Mouse (Mus musculus): ENCODE data around the gene Tmem174.

The Tmem174 gene

GRCm38 (mm10) chr13:98632306-98632942, 4.8 kb downstream of the Tmem174 start:
- no peak for DNase-seq (ENCODE audit: low spot score)

- DNase-seq (ENCODE audit: low spot score) = no peak
Observed at GRCm38 (mm10) chr13:98631105-98631838, 5.9 kb downstream of the Tmem174 start.

GRCm38 (mm10) chr13:98626736-98627135, 10.5 kb downstream of the Tmem174 start:
- no peak for DNase-seq (ENCODE audit: low spot score)

- no peak for DNase-seq (ENCODE audit: low spot score)
Observed at GRCm38 (mm10) chr13:98624506-98624905, 12.7 kb downstream of the Tmem174 start.

GRCm38 (mm10) chr13:98622881-98623549, 14.2 kb downstream of the Tmem174 start:
- no peak for DNase-seq (ENCODE audit: low spot score)

GRCm38 (mm10) chr13:98617429-98618067, 19.7 kb downstream of the Tmem174 start:
- DNase-seq (ENCODE audit: low spot score) = no peak

- DNase-seq (ENCODE audit: low spot score) = no peak
Observed at GRCm38 (mm10) chr13:98607885-98608477, 29.2 kb downstream of the Tmem174 start.

- no peak for DNase-seq (ENCODE audit: low spot score)
Observed at GRCm38 (mm10) chr13:98603799-98604198, 33.4 kb downstream of the Tmem174 start.

- DNase-seq (ENCODE audit: low spot score) = peak; percentile 60
Observed at GRCm38 (mm10) chr13:98596746-98597145, 40.5 kb downstream of the Tmem174 start.

- peak; percentile 61 for DNase-seq (ENCODE audit: low spot score)
Observed at GRCm38 (mm10) chr13:98594726-98595141, 42.5 kb downstream of the Tmem174 start.

GRCm38 (mm10) chr13:98593938-98594539, 43.2 kb downstream of the Tmem174 start:
- no peak for DNase-seq (ENCODE audit: low spot score)

- DNase-seq (ENCODE audit: low spot score) = no peak
Observed at GRCm38 (mm10) chr13:98591406-98591805, 45.8 kb downstream of the Tmem174 start.

GRCm38 (mm10) chr13:98590693-98591389, 46.4 kb downstream of the Tmem174 start:
- DNase-seq (ENCODE audit: low spot score) = no peak

GRCm38 (mm10) chr13:98589572-98589971, 47.6 kb downstream of the Tmem174 start:
- no peak for DNase-seq (ENCODE audit: low spot score)

GRCm38 (mm10) chr13:98588951-98589501, 48.2 kb downstream of the Tmem174 start:
- peak; percentile 93 for DNase-seq (ENCODE audit: low spot score)

GRCm38 (mm10) chr13:98588480-98588879, 48.7 kb downstream of the Tmem174 start:
- no peak for DNase-seq (ENCODE audit: low spot score)

GRCm38 (mm10) chr13:98587639-98588038, 49.6 kb downstream of the Tmem174 start:
- DNase-seq (ENCODE audit: low spot score) = peak; percentile 78

- no peak for DNase-seq (ENCODE audit: low spot score)
Observed at GRCm38 (mm10) chr13:98586817-98587575, 50.2 kb downstream of the Tmem174 start.
